Mouse (Mus musculus) MEL (cell line): ENCODE data around the gene Pygm.

Source experiments
- CHD2 ChIP-seq: IDR thresholded peaks from 2 replicates; pipeline ENCODE4 v1.6.1; 2011; ENCODE audit warnings: low read length, improper control_type of control experiment
- GABPA ChIP-seq: IDR thresholded peaks from 2 replicates; pipeline ENCODE4 v1.6.1; 2012; ENCODE audit warnings: low read depth, mild to moderate bottlenecking, inconsistent platforms, low read length, improper control_type of control experiment, moderate library complexity
- KAT2A ChIP-seq: conservative IDR thresholded peaks from 2 replicates; pipeline ENCODE4 v1.6.1; 2012; ENCODE audit warnings: low read depth, low read length, improper control_type of control experiment, inconsistent platforms
- MAX ChIP-seq: IDR thresholded peaks from 2 replicates; pipeline ENCODE4 v1.6.1; 2011; ENCODE audit warnings: low read length, improper control_type of control experiment
- RAD21 ChIP-seq: IDR thresholded peaks from 2 replicates; pipeline ENCODE4 v1.6.1; 2011; ENCODE audit warnings: mild to moderate bottlenecking, low read depth, low read length, improper control_type of control experiment
- SMC3 ChIP-seq: IDR thresholded peaks from 2 replicates; pipeline ENCODE4 v1.6.1; 2011; ENCODE audit warnings: low read depth, low read length, improper control_type of control experiment
- TCF12 ChIP-seq: IDR thresholded peaks from 2 replicates; pipeline ENCODE4 v1.6.1; 2014; ENCODE audit warnings: low read depth, mild to moderate bottlenecking, inconsistent platforms, low read length, improper control_type of control experiment, moderate library complexity
- UBTF ChIP-seq: IDR thresholded peaks from 2 replicates; pipeline ENCODE4 v1.6.1; 2012; ENCODE audit warnings: low read depth, mild to moderate bottlenecking, inconsistent platforms, low read length, improper control_type of control experiment, moderate library complexity, borderline replicate concordance; ENCODE audit not compliant: insufficient read depth
- USF1 ChIP-seq: IDR thresholded peaks from 2 replicates; pipeline ENCODE4 v1.6.1; 2014; ENCODE audit warnings: low read depth, mild to moderate bottlenecking, inconsistent platforms, low read length, improper control_type of control experiment, moderate library complexity
- ZMIZ1 ChIP-seq: IDR thresholded peaks from 2 replicates; pipeline ENCODE4 v1.6.1; 2012; ENCODE audit warnings: low read depth, mild to moderate bottlenecking, inconsistent platforms, low read length, improper control_type of control experiment, moderate library complexity

DNA sequence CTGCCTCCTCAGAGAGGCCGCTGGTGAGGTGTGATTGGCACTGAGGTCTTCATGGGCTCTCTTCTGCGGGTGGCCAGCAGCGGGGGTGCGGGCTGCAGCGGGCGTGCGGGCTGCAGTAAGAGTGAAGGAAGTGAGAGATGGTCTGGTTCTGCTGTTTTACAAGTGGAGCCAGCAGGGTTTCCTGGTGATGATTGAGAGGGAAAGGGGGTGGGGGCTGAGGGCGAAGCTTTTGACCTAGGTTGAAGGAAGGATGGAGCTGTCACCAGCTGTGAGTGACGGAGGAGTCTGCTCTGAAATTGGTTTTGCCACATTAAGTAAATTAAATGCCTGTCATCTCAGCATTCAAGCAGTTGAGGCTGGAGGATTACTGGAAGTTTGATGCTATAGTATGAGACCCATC is 35.5 kb upstream of the Pygm start:
- TF ChIP-seq UBTF (no peak), CHD2 (no peak), USF1 (no peak), ZMIZ1 (no peak), SMC3 (no peak), MAX (no peak), GABPA (no peak), TCF12 (no peak), RAD21 (no peak), KAT2A (no peak)
